Mouse (Mus musculus) intestine, postnatal 0 days (tissue): Measurements from ENCODE around the gene Gm12184. TPM values are rescaled to one million over a fixed set of nuclear protein-coding genes. Genes with fewer than 3 reads are reported as not detected.

Source experiments
- ATAC-seq: fragments of 200-750 bp; cut with Nextera tagmentation; 2 replicates; pipeline ENCODE4 v1.8.0; 2017; ENCODE audit warnings: mild to moderate bottlenecking, moderate TSS enrichment, moderate library complexity
- H3K27ac ChIP-seq: fragments of 300-500 bp; sonication (generic); 2 replicates; pipeline ENCODE4 v1.5.1; 2014; ENCODE audit warnings: mild to moderate bottlenecking, low read depth, low read length, moderate library complexity
- H3K27me3 ChIP-seq: fragments of 300-500 bp; sonication (generic); replicated peaks from 2 replicates; pipeline ENCODE4 v1.6.1; 2014; ENCODE audit warnings: low read length, mixed read lengths; ENCODE audit not compliant: control insufficient read depth, insufficient read depth
- H3K36me3 ChIP-seq: fragments of 300-500 bp; sonication (generic); 2 replicates; pipeline ENCODE4 v1.6.1; 2014; ENCODE audit warnings: mild to moderate bottlenecking, moderate library complexity; ENCODE audit not compliant: control insufficient read depth, insufficient read depth
- H3K4me1 ChIP-seq: fragments of 300-500 bp; sonication (generic); replicated peaks from 2 replicates; pipeline ENCODE4 v1.6.1; 2014; ENCODE audit warnings: antibody characterized with exemption, low read length, mixed read lengths; ENCODE audit not compliant: control insufficient read depth, insufficient read depth
- H3K4me2 ChIP-seq: fragments of 300-500 bp; sonication (generic); replicated peaks from 2 replicates; pipeline ENCODE4 v1.6.1; 2014; ENCODE audit warnings: low read depth, mild to moderate bottlenecking, moderate library complexity
- H3K4me3 ChIP-seq: fragments of 300-500 bp; sonication (generic); 2 replicates; pipeline ENCODE4 v1.5.1; 2014; ENCODE audit warnings: low read depth, low read length
- H3K9ac ChIP-seq: fragments of 300-500 bp; sonication (generic); 2 replicates; pipeline ENCODE4 v1.6.1; 2014; ENCODE audit warnings: mild to moderate bottlenecking, low read depth, low read length
- H3K9me3 ChIP-seq: fragments of 300-500 bp; sonication (generic); 2 replicates; pipeline ENCODE4 v1.6.1; 2016; ENCODE audit warnings: mixed run types; ENCODE audit not compliant: control insufficient read depth
- CTCF ChIP-seq: sonication (generic); IDR thresholded peaks from 2 replicates; pipeline ENCODE4 v1.5.1; 2016; ENCODE audit warnings: low read depth, mild to moderate bottlenecking, control low read depth, antibody characterized with exemption, moderate library complexity
- WGBS: fragments of 180-500 bp; shearing (Covaris S2); extraction: QIAGEN DNeasy Blood & Tissue Kit; methylation state at CpG from one replicate; pipeline ENCODE4 v1.1.7; 2014; 5-methylcytosine and 5-hydroxymethylcytosine counted together
- polyA plus RNA-seq: library from polyadenylated mRNA; unstranded; fragments of >200 nt; fragmentation: Nextera tagmentation; extraction: Ambion mirVana; gene quantifications from 2 replicates; pipeline ENCODE4 v1.2.1, GENCODE M21; 2015

Gene Gm12184
- polyA plus RNA-seq, 1 experiment from 2014 or later, result 5.0 TPM

DNA sequence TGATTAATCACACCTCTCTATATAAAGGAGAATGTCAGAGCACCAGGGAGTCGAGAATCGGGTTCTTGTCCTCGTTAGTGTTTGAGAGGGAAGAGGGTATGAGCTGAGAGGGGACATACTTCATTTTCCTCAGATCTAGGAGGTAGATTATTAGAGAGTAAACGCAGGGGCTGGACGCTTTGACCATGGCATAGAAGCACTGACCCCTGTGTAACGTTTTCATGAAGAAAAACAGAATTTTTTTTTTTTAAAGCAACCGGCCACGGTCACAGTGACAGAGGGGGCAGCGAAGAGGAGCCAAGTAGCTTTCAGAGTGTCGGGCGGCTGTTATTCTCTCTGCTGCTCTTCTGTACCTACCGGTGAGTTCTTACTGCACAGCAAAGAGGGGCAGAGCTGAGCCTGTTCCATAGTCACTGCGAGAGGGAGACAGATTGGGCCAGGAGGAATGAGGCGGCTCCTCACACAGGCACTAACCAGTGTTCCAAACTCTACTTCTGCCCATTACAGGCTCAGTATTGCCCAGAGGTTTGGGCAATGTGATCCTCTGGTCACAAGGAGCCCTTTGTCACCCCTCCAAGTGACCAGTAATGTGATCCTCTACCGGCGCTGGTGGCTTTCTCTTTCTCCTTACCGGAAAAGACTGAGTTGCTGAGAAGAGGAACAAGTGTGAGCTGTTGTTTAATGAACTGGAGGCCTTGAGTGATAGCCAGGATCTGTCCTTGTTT is 45.5 kb upstream of the Gm12184 start:
- Histone ChIP-seq H3K27ac (peak overlapping the region; percentile 86), H3K9ac (peak overlapping the region; percentile 54), H3K4me1 (peaks cover 16% of the 10 kb centered on the region), H3K36me3 (0 out of 2 replicates have a peak, but pooled peaks cover 5% of the 10 kb centered on the region), H3K27me3 (no peaks in the 10 kb centered on the region), H3K4me2 (peak overlapping the region; percentile 89), H3K9me3 (no peaks in the 10 kb centered on the region), H3K4me3 (peak overlapping the region; percentile 58)
- TF ChIP-seq CTCF, result no peak
- WGBS, result 13% methylated on average over 17 of the region's 17 CpGs
- no peak for ATAC-seq

DNA sequence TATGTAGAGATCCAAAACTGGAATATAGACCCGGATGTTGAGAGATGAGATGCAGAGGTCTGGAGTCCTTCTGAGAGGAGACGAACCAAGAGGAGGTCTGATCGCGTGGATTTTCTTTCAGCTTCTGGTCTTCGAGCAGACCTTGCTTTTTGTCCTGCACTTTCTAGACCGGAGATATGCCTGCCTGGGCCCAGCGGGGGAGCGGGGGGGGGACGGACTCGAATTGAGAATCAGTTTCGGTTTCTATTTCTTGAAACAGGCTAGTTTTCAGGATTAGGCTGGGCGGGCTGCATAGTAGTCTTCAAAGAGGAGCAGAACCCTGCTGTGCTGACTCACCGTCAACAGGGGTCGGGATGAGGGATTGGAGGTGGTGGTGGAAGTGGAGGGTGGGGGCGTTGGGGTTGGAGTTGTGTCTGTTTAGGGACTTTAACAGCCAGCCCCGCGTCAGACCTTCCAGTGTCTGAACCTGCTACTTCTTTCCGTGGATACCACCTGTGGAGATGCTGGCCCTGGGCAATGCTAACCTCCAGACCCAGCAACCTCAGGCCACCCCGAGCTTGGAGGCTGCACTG is 44.8 kb upstream of the Gm12184 start, which contains the start of gene Irgm1:
TSS of gene Irgm1 (minus strand) at position 483 of the 572 bp plus-strand sequence.
- 0% methylated on average over 19 of the region's 19 CpGs for WGBS

DNA sequence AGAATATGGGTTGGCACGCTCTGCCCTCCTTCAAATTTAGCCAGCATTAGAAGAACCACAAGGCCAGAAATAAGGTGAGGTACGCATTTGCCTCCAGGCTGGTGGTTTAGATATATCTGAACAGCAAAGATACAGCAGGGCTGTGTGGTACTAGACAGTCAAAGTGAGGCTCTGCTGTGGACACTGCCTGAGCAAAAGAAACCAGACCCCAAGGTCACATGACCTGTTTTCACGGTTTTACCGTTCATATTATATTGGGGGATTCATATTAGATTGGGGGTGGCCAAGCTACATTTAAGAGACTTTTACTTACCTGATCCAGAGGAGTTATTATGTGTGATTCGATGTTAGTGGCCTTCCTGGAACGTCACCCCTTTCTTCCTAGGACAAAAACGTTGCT is 44.3 kb upstream of the Gm12184 start:
- no peak for ATAC-seq
- WGBS, result 19% methylated on average over 7 of the region's 7 CpGs
- Histone ChIP-seq H3K4me2 (peak overlapping the region; percentile 89), H3K9ac (peak overlapping the region; percentile 54), H3K36me3 (peaks cover 17% of the 10 kb centered on the region), H3K4me1 (peaks cover 16% of the 10 kb centered on the region), H3K27me3 (no peaks in the 10 kb centered on the region; the same call in 1 of the 2 replicates), H3K27ac (peak overlapping the region; percentile 86), H3K9me3 (no peaks in the 10 kb centered on the region), H3K4me3 (peak overlapping the region; percentile 58)
- no peak for TF ChIP-seq CTCF

More for the DNA sequence above, 44.8 kb upstream of the Gm12184 start, which contains the start of gene Irgm1:
- Histone ChIP-seq H3K4me1 (peaks cover 16% of the 10 kb centered on the region), H3K4me2 (peak within 1 kb of the TSS; percentile 89), H3K9ac (peak within 1 kb of the TSS; percentile 54), H3K9me3 (no peaks in the 10 kb centered on the region), H3K36me3 (peaks cover 12% of the 10 kb centered on the region), H3K27ac (peak within 1 kb of the TSS; percentile 86), H3K4me3 (peak within 1 kb of the TSS; percentile 58), H3K27me3 (no peaks in the 10 kb centered on the region; the same call in 1 of the 2 replicates)
- TF ChIP-seq CTCF, result peak; percentile 53
- peak; percentile 44 for ATAC-seq

DNA sequence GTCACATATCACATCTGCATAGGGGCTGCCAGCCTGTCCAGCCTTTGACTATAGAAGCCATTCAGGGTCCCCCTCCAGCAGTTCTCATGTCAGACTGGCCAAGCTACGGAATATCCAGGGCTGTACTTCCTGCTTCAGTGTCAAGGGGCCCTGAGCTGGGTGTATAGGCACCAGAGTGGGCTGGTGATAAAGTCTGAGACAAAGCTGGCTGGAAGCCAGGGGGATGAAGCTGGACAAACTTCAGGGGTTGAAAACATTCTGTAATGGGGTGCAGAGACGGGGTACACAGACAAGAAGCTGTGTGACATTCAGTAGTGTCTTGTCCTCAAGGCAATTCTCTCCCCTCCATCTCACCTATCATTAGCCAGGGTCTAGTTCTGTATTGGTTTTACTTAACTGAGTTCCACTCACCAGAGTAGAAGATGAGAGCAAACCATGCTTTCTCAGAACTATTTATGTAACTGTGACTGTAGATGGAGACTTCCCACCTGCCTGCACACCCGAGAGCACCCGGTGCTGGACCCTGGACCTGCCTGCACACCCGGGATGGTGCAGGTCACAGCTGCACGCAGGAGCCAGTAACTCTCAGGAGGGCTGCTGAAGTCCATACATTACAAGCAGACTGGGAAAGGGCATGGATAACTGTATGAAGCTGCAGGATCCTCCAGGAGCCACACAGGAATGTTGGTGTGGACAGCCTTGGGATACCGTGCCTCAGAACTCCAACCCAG is 43.1 kb upstream of the Gm12184 start:
- H3K9ac ChIP-seq, result 0 out of 2 replicates have a peak overlapping the region, but pooled peaks have one; percentile 26

DNA sequence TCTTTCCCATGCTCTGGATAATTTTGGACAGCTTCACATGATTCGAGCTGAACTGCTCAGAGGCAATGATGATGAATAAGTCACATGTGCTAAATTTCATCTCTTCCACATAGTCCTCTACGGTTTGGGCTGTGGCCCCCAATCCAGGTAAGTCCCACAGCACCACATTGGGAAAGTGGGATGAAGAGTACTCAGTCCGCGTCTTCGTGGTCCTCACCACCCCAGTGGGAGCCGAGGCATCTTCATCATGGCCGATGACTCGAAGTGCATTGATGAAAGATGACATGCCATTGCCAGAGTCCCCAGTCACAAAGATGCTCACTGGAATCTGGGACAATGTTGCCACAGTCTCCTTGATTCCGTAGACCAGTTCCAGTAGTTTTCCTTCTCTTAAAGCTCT is 40.0 kb upstream of the Gm12184 start:
- peaks cover 32% of the 10 kb centered on the region for H3K36me3 ChIP-seq
- no peak overlapping the region for H3K4me3 ChIP-seq
- TF ChIP-seq CTCF, result no peak
- no peak overlapping the region for H3K9ac ChIP-seq
- H3K9me3 ChIP-seq, result no peaks in the 10 kb centered on the region
- 0 out of 2 replicates have a peak, but pooled peaks cover 10% of the 10 kb centered on the region for H3K4me1 ChIP-seq
- WGBS, result 97% methylated on average over 9 of the region's 9 CpGs
- peaks cover 4% of the 10 kb centered on the region for H3K27me3 ChIP-seq
- no peak for ATAC-seq
- no peak overlapping the region for H3K4me2 ChIP-seq
- H3K27ac ChIP-seq, result no peak overlapping the region

More for the DNA sequence above, 43.1 kb upstream of the Gm12184 start:
- Histone ChIP-seq H3K36me3 (peaks cover 25% of the 10 kb centered on the region), H3K9me3 (no peaks in the 10 kb centered on the region), H3K27me3 (no peaks in the 10 kb centered on the region; the same call in none of the 2 replicates), H3K27ac (0 out of 2 replicates have a peak overlapping the region, but pooled peaks have one; percentile 5), H3K4me2 (peak overlapping the region; percentile 89), H3K4me1 (peaks cover 16% of the 10 kb centered on the region), H3K4me3 (peak overlapping the region; percentile 58)
- TF ChIP-seq CTCF, result no peak
- WGBS, result 14% methylated on average over 7 of the region's 7 CpGs
- ATAC-seq, result peak; percentile 32

DNA sequence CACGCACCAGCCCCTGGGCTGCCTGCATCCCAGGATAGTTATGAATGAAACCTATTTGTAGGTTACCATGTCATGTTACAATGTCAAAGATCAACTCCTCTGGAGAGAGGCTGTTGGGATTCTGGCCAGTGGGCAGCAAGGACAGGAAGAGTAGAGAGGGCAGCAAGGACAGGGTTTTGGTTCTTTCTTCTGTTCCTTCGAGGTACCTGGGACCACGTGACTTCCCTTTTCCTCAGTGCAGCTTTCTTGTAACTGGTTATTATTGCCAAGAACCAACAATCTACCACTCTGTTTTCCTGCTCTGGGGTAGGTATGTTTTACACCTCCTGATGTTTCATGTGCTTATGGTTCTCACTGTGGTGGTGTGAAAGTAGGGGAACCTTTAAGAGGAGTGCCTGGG is 37.4 kb upstream of the Gm12184 start:
- ATAC-seq, result no peak
- Histone ChIP-seq H3K4me3 (no peak overlapping the region), H3K4me2 (no peak overlapping the region), H3K9me3 (no peaks in the 10 kb centered on the region), H3K9ac (no peak overlapping the region), H3K27me3 (peaks cover 10% of the 10 kb centered on the region), H3K4me1 (no peaks in the 10 kb centered on the region), H3K27ac (no peak overlapping the region), H3K36me3 (peaks cover 32% of the 10 kb centered on the region)
- TF ChIP-seq CTCF, result no peak
- WGBS, result 89% methylated on average over 3 of the region's 3 CpGs
